Mouse (Mus musculus): ENCODE measurements at regions not wholly inside any gene's neighbourhood (a gene's known extent, or its start where the extent isn't known, plus 50 kb on each side); places are given as distances from the start of the nearest gene placed in this dataset.

DNA sequence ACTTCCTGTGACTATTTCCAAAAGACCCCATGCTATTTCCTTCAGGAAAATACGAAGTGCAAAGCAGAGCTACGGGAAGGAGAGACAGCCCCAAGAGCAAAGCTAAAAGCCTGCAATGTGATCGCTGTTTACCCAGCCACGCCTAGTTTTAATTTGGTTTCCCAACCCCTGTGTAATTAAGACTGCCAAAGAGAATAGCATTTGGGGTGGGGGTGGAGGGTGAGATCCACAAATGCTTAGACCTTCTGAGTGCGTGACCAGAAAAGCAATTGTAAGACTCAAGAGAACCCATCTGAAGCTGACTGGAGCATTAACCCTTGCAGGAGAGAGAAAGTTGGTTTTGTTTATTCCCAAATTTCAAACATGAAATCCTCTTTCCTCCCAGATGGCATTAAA is 130.1 kb upstream of the Klf14 start:
- peak overlapping the region; percentile 44 for H3K9ac ChIP-seq (ENCODE audit: low read length)
- H3K9me3 ChIP-seq (ENCODE audit: control insufficient read depth, low read length): no peaks in the 10 kb centered on the region
- no peaks in the 10 kb centered on the region for H3K36me3 ChIP-seq (ENCODE audit: control insufficient read depth, insufficient read depth, low read length)
- 30% methylated on average over 5 of the region's 5 CpGs for WGBS
- DNase-seq (ENCODE audit: low spot score): no peak
- H3K4me3 ChIP-seq (ENCODE audit: low read depth, low read length): 0 out of 2 replicates have a peak overlapping the region, but pooled peaks have one; percentile 6
- H3K4me2 ChIP-seq (ENCODE audit: low read depth, low read length, severe bottlenecking): peak overlapping the region; percentile 46
- H3K27ac ChIP-seq (ENCODE audit: low read depth, low read length): peak overlapping the region; percentile 84
- ATAC-seq (replicated peaks; ENCODE audit: low FRiP score): peak; percentile 68
- no peaks in the 10 kb centered on the region for H3K27me3 ChIP-seq (ENCODE audit: control insufficient read depth, insufficient read depth, low read length)
- peaks cover 17% of the 10 kb centered on the region; the same call in 1 of the 2 replicates for H3K4me1 ChIP-seq (replicated peaks; ENCODE audit: control insufficient read depth, insufficient read depth, low read length)

DNA sequence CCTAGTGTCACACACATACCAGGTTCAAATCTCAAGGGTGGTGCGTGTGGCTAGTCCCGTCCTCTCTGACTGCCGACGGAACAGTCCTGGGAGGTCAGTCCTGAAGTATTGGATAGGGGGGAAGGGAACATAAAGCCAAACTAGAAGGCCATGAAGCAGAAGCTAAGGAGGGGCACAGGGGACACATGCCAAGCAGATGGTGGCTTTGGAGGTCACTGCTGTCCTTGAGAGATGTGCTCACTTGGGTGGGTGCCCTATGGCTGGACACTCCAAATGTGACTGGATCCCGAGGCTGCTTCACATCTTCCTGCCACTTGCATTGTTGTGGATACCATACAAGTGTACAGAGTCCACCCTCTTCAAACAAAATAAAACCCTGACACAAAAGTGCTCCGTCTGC is 131.4 kb upstream of the Klf14 start:
- no peak for DNase-seq (ENCODE audit: low spot score)
- Histone ChIP-seq H3K27me3 (ENCODE audit: control insufficient read depth, insufficient read depth, low read length) (no peaks in the 10 kb centered on the region), H3K9ac (ENCODE audit: low read length) (no peak overlapping the region), H3K4me3 (ENCODE audit: low read depth, low read length) (no peak overlapping the region), H3K4me2 (ENCODE audit: low read depth, low read length, severe bottlenecking) (no peak overlapping the region), H3K4me1 (replicated peaks; ENCODE audit: control insufficient read depth, insufficient read depth, low read length) (peaks cover 17% of the 10 kb centered on the region; the same call in 1 of the 2 replicates), H3K27ac (ENCODE audit: low read depth, low read length) (no peak overlapping the region), H3K36me3 (ENCODE audit: control insufficient read depth, insufficient read depth, low read length) (no peaks in the 10 kb centered on the region), H3K9me3 (ENCODE audit: control insufficient read depth, low read length) (no peaks in the 10 kb centered on the region)
- ATAC-seq (replicated peaks; ENCODE audit: low FRiP score): no peak
- 93% methylated on average over 6 of the region's 6 CpGs for WGBS

DNA sequence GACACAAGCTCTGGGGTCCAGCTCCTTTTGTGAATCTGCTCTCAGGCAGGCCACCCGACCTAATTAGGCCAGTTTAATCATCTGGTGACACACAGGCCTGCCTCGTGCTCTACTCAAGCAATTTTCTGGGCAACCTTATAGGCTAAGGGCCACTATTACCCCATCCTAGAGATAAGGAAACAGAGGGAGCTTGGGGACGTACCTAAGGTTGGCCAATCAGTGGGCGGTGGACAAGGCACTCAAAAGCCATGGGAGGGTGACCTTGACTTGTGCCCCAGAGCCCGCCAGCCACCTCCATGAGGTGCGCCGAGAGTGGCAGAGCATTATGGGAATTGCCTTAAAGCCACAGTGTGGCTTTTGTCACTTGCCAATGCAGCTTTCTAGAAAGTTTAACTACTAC is 131.9 kb upstream of the Klf14 start:
- Histone ChIP-seq H3K9ac (ENCODE audit: low read length) (no peak overlapping the region), H3K4me2 (ENCODE audit: low read depth, low read length, severe bottlenecking) (no peak overlapping the region), H3K27me3 (ENCODE audit: control insufficient read depth, insufficient read depth, low read length) (no peaks in the 10 kb centered on the region), H3K4me3 (ENCODE audit: low read depth, low read length) (no peak overlapping the region), H3K27ac (ENCODE audit: low read depth, low read length) (no peak overlapping the region), H3K4me1 (replicated peaks; ENCODE audit: control insufficient read depth, insufficient read depth, low read length) (peaks cover 17% of the 10 kb centered on the region; the same call in 1 of the 2 replicates), H3K9me3 (ENCODE audit: control insufficient read depth, low read length) (no peaks in the 10 kb centered on the region), H3K36me3 (ENCODE audit: control insufficient read depth, insufficient read depth, low read length) (no peaks in the 10 kb centered on the region)
- WGBS: 81% methylated on average over 7 of the region's 7 CpGs
- DNase-seq (ENCODE audit: low spot score) (no peak), ATAC-seq (replicated peaks; ENCODE audit: low FRiP score) (no peak)

- Histone ChIP-seq H3K36me3 (ENCODE audit: control insufficient read depth, insufficient read depth, low read length) (no peaks in the 10 kb centered on the region), H3K4me1 (replicated peaks; ENCODE audit: control insufficient read depth, insufficient read depth, low read length) (peaks cover 25% of the 10 kb centered on the region)
- ATAC-seq (replicated peaks; ENCODE audit: low FRiP score): no peak
Measured at GRCm38 (mm10) chr6:31092324-31092723, 133.4 kb upstream of the Klf14 start.

DNA sequence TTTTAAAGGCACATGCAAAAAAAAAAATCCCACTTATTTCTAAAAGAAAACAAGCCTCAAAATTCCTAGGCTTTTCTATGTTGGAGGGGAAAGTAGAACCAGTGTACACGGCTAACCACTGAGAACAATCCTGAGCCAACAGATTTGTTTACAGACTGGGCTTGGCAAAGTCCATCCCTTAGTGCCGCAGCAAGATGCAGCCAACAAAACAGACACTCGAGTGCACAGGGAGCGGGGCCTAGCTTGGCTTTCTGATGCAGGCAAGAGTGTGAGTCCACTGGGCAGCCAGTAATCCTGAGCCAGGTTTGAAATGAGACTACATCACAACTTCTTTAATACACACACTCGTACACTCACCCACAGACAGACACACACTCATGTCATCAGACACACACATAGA is 133.9 kb upstream of the Klf14 start:
- no peak for DNase-seq (ENCODE audit: low spot score)
- 91% methylated on average over 5 of the region's 5 CpGs for WGBS

More at GRCm38 (mm10) chr6:31092324-31092723, 133.4 kb upstream of the Klf14 start:
- Histone ChIP-seq H3K4me3 (ENCODE audit: low read depth, low read length) (no peak overlapping the region), H3K27ac (ENCODE audit: low read depth, low read length) (no peak overlapping the region), H3K27me3 (ENCODE audit: control insufficient read depth, insufficient read depth, low read length) (no peaks in the 10 kb centered on the region), H3K9ac (ENCODE audit: low read length) (no peak overlapping the region), H3K9me3 (ENCODE audit: control insufficient read depth, low read length) (no peaks in the 10 kb centered on the region), H3K4me2 (ENCODE audit: low read depth, low read length, severe bottlenecking) (no peak overlapping the region)
- DNase-seq (ENCODE audit: low spot score): no peak
- 90% methylated on average over 6 of the region's 6 CpGs for WGBS

GRCm38 (mm10) chr6:31095943-31096714 is 137.3 kb upstream of the Klf14 start:
- peak; percentile 78 for ATAC-seq (replicated peaks; ENCODE audit: low FRiP score)
- Histone ChIP-seq H3K27me3 (ENCODE audit: control insufficient read depth, insufficient read depth, low read length) (no peaks in the 10 kb centered on the region), H3K9ac (ENCODE audit: low read length) (peak overlapping the region; percentile 37), H3K36me3 (ENCODE audit: control insufficient read depth, insufficient read depth, low read length) (no peaks in the 10 kb centered on the region), H3K4me1 (replicated peaks; ENCODE audit: control insufficient read depth, insufficient read depth, low read length) (peaks cover 19% of the 10 kb centered on the region), H3K9me3 (ENCODE audit: control insufficient read depth, low read length) (no peaks in the 10 kb centered on the region), H3K27ac (ENCODE audit: low read depth, low read length) (peak overlapping the region; percentile 91), H3K4me2 (ENCODE audit: low read depth, low read length, severe bottlenecking) (no peak overlapping the region), H3K4me3 (ENCODE audit: low read depth, low read length) (no peak overlapping the region)
- WGBS: 39% methylated on average over 21 of the region's 21 CpGs
- DNase-seq (ENCODE audit: low spot score): peak; percentile 74

More for the DNA sequence above, 133.9 kb upstream of the Klf14 start:
- no peaks in the 10 kb centered on the region for H3K27me3 ChIP-seq (ENCODE audit: control insufficient read depth, insufficient read depth, low read length)
- no peak overlapping the region for H3K9ac ChIP-seq (ENCODE audit: low read length)
- no peak overlapping the region for H3K4me2 ChIP-seq (ENCODE audit: low read depth, low read length, severe bottlenecking)
- no peaks in the 10 kb centered on the region for H3K36me3 ChIP-seq (ENCODE audit: control insufficient read depth, insufficient read depth, low read length)
- H3K27ac ChIP-seq (ENCODE audit: low read depth, low read length): no peak overlapping the region
- H3K4me1 ChIP-seq (replicated peaks; ENCODE audit: control insufficient read depth, insufficient read depth, low read length): peaks cover 23% of the 10 kb centered on the region
- H3K4me3 ChIP-seq (ENCODE audit: low read depth, low read length): no peak overlapping the region
- ATAC-seq (replicated peaks; ENCODE audit: low FRiP score): no peak
- no peaks in the 10 kb centered on the region for H3K9me3 ChIP-seq (ENCODE audit: control insufficient read depth, low read length)

DNA sequence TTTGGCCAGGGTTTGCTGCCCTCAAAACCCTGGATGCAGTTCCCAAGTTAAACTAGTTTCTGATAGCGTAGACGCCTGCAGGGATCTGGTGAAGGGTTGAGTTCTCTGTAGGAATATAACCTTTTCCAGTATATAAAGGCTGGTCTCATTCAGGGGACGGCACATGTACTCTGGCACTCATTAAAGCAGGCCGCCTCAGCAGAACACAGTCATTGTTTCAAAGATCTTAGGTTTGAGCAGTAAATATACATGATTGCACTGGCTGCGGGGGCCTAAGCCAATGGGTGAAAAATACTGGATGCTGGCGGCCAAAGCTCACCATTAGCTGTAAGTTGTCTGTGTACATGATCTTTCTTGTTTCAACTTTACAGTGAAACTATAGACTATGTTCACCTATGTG is 137.9 kb upstream of the Klf14 start:
- WGBS: 59% methylated on average over 6 of the region's 6 CpGs
- no peaks in the 10 kb centered on the region for H3K27me3 ChIP-seq (ENCODE audit: control insufficient read depth, insufficient read depth, low read length)
- peaks cover 19% of the 10 kb centered on the region for H3K4me1 ChIP-seq (replicated peaks; ENCODE audit: control insufficient read depth, insufficient read depth, low read length)
- H3K9me3 ChIP-seq (ENCODE audit: control insufficient read depth, low read length): no peaks in the 10 kb centered on the region
- H3K27ac ChIP-seq (ENCODE audit: low read depth, low read length): peak overlapping the region; percentile 91
- peak overlapping the region; percentile 5; the same call in 1 of the 2 replicates for H3K9ac ChIP-seq (ENCODE audit: low read length)
- H3K4me3 ChIP-seq (ENCODE audit: low read depth, low read length): no peak overlapping the region
- ATAC-seq (replicated peaks; ENCODE audit: low FRiP score) (no peak), DNase-seq (ENCODE audit: low spot score) (no peak)
- H3K4me2 ChIP-seq (ENCODE audit: low read depth, low read length, severe bottlenecking): no peak overlapping the region
- H3K36me3 ChIP-seq (ENCODE audit: control insufficient read depth, insufficient read depth, low read length): no peaks in the 10 kb centered on the region

GRCm38 (mm10) chr6:31097254-31097653 is 138.4 kb upstream of the Klf14 start:
- H3K27me3 ChIP-seq (ENCODE audit: control insufficient read depth, insufficient read depth, low read length): no peaks in the 10 kb centered on the region
- ATAC-seq (replicated peaks; ENCODE audit: low FRiP score): no peak
- peaks cover 19% of the 10 kb centered on the region for H3K4me1 ChIP-seq (replicated peaks; ENCODE audit: control insufficient read depth, insufficient read depth, low read length)
- no peak for DNase-seq (ENCODE audit: low spot score)
- no peaks in the 10 kb centered on the region for H3K9me3 ChIP-seq (ENCODE audit: control insufficient read depth, low read length)
- no peak overlapping the region for H3K4me2 ChIP-seq (ENCODE audit: low read depth, low read length, severe bottlenecking)
- H3K9ac ChIP-seq (ENCODE audit: low read length): no peak overlapping the region
- no peaks in the 10 kb centered on the region for H3K36me3 ChIP-seq (ENCODE audit: control insufficient read depth, insufficient read depth, low read length)
- peak overlapping the region; percentile 91 for H3K27ac ChIP-seq (ENCODE audit: low read depth, low read length)
- 87% methylated on average over 9 of the region's 9 CpGs for WGBS
- H3K4me3 ChIP-seq (ENCODE audit: low read depth, low read length): no peak overlapping the region

- Histone ChIP-seq H3K27me3 (ENCODE audit: control insufficient read depth, insufficient read depth, low read length) (no peaks in the 10 kb centered on the region), H3K36me3 (ENCODE audit: control insufficient read depth, insufficient read depth, low read length) (no peaks in the 10 kb centered on the region), H3K4me3 (ENCODE audit: low read depth, low read length) (no peak overlapping the region), H3K4me1 (replicated peaks; ENCODE audit: control insufficient read depth, insufficient read depth, low read length) (peaks cover 19% of the 10 kb centered on the region), H3K4me2 (ENCODE audit: low read depth, low read length, severe bottlenecking) (no peak overlapping the region), H3K9ac (ENCODE audit: low read length) (no peak overlapping the region), H3K27ac (ENCODE audit: low read depth, low read length) (peak overlapping the region; percentile 48; the same call in 1 of the 2 replicates), H3K9me3 (ENCODE audit: control insufficient read depth, low read length) (no peaks in the 10 kb centered on the region)
- 55% methylated on average over 5 of the region's 5 CpGs for WGBS
- ATAC-seq (replicated peaks; ENCODE audit: low FRiP score) (no peak), DNase-seq (ENCODE audit: low spot score) (no peak)
Measured at GRCm38 (mm10) chr6:31098106-31098505, 139.2 kb upstream of the Klf14 start.
